Mouse (Mus musculus): ENCODE results near the gene Clcf1. TPM values are rescaled to one million over a fixed set of nuclear protein-coding genes. Genes with fewer than 3 reads are reported as not detected.

Clcf1 gene
- total and polyA plus RNA-seq, 2 experiments, result 0.28 to 3.8 TPM

DNA sequence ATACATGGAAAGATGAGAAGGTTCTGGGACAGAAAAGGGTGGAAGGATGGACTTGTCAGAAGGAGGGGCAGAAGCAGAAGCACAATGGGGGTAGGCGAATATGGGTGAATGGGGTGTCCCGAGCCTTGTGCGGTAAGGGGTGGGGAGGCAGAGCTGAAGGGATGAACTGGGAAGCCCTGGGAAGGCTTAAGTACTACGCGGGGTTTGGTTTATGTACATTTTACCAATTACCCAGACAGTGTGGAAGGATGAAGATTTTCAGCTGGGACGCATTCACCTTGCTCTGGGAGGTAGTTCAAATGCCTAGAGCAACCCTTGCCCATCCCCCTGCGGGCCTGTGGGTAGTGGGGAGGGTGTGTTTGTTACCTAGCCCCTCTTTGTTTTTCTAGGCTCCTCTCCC, 11.9 kb upstream of the Clcf1 start:
- Histone ChIP-seq H3K4me3 (ENCODE audit: insufficient read depth, low read depth, low read length) (peak overlapping the region; percentile 78; the same call in 1 of the 2 replicates), H3K79me2 (ENCODE audit: control insufficient read depth, insufficient read depth, low read length) (no peaks in the 10 kb centered on the region), H3K27me3 (ENCODE audit: control insufficient read depth, insufficient read depth, low read length) (no peaks in the 10 kb centered on the region), H3K27ac (replicated peaks; ENCODE audit: insufficient read depth, low read depth, low read length) (no peak overlapping the region), H3K36me3 (ENCODE audit: control insufficient read depth, insufficient read depth, low read length) (no peaks in the 10 kb centered on the region), H3K4me1 (ENCODE audit: control insufficient read depth, insufficient read depth, low read length) (peaks cover 10% of the 10 kb centered on the region), H3K9ac (ENCODE audit: low read depth, low read length) (peak overlapping the region; percentile 79; the same call in 1 of the 2 replicates)
- TF ChIP-seq CTCF (IDR thresholded peaks at IDR 0.05; ENCODE audit: low read depth, low read length), result no peak
- TF ChIP-seq POLR2A (IDR thresholded peaks at IDR 0.05; ENCODE audit: extremely low read depth, insufficient read depth, low read length), result no peak
- no peak for DNase-seq (ENCODE audit: extremely low read depth, low read depth, low spot score)
- WGBS, result 36% methylated on average over 7 of the region's 7 CpGs

GRCm38 (mm10) chr19:4203148-4203547, 10.9 kb upstream of the Clcf1 start:
- Histone ChIP-seq H3K79me2 (ENCODE audit: control insufficient read depth, insufficient read depth, low read length) (no peaks in the 10 kb centered on the region), H3K36me3 (ENCODE audit: control insufficient read depth, insufficient read depth, low read length) (no peaks in the 10 kb centered on the region), H3K27me3 (ENCODE audit: control insufficient read depth, insufficient read depth, low read length) (no peaks in the 10 kb centered on the region), H3K4me1 (ENCODE audit: control insufficient read depth, insufficient read depth, low read length) (peaks cover 10% of the 10 kb centered on the region), H3K9ac (ENCODE audit: low read depth, low read length) (no peak overlapping the region), H3K4me3 (ENCODE audit: insufficient read depth, low read depth, low read length) (no peak overlapping the region), H3K27ac (replicated peaks; ENCODE audit: insufficient read depth, low read depth, low read length) (no peak overlapping the region)
- WGBS, result 54% methylated on average over 3 of the region's 3 CpGs
- peak; percentile 30 for DNase-seq (ENCODE audit: extremely low read depth, low read depth, low spot score)
- TF ChIP-seq POLR2A (IDR thresholded peaks at IDR 0.05; ENCODE audit: extremely low read depth, insufficient read depth, low read length), result no peak
- TF ChIP-seq CTCF (IDR thresholded peaks at IDR 0.05; ENCODE audit: low read depth, low read length), result no peak

- Histone ChIP-seq H3K4me1 (ENCODE audit: control insufficient read depth, insufficient read depth, low read length) (peaks cover 10% of the 10 kb centered on the region), H3K36me3 (ENCODE audit: control insufficient read depth, insufficient read depth, low read length) (no peaks in the 10 kb centered on the region), H3K4me3 (ENCODE audit: insufficient read depth, low read depth, low read length) (no peak overlapping the region), H3K27ac (replicated peaks; ENCODE audit: insufficient read depth, low read depth, low read length) (0 out of 2 replicates have a peak overlapping the region, but pooled peaks have one; percentile 10), H3K27me3 (ENCODE audit: control insufficient read depth, insufficient read depth, low read length) (no peaks in the 10 kb centered on the region), H3K9ac (ENCODE audit: low read depth, low read length) (no peak overlapping the region), H3K79me2 (ENCODE audit: control insufficient read depth, insufficient read depth, low read length) (no peaks in the 10 kb centered on the region)
- TF ChIP-seq CTCF (IDR thresholded peaks at IDR 0.05; ENCODE audit: low read depth, low read length) (no peak), POLR2A (IDR thresholded peaks at IDR 0.05; ENCODE audit: extremely low read depth, insufficient read depth, low read length) (no peak)
- WGBS, result 69% methylated on average over 13 of the region's 13 CpGs
- no peak for DNase-seq (ENCODE audit: extremely low read depth, low read depth, low spot score)
These were observed 10.3 kb upstream of the Clcf1 start for GRCm38 (mm10) chr19:4203604-4204326.

GRCm38 (mm10) chr19:4204889-4205288, 9.1 kb upstream of the Clcf1 start:
- no peak for DNase-seq (ENCODE audit: extremely low read depth, low read depth, low spot score)
- Histone ChIP-seq H3K4me1 (ENCODE audit: control insufficient read depth, insufficient read depth, low read length) (peaks cover 10% of the 10 kb centered on the region), H3K27me3 (ENCODE audit: control insufficient read depth, insufficient read depth, low read length) (no peaks in the 10 kb centered on the region), H3K79me2 (ENCODE audit: control insufficient read depth, insufficient read depth, low read length) (no peaks in the 10 kb centered on the region), H3K36me3 (ENCODE audit: control insufficient read depth, insufficient read depth, low read length) (no peaks in the 10 kb centered on the region), H3K9ac (ENCODE audit: low read depth, low read length) (no peak overlapping the region), H3K27ac (replicated peaks; ENCODE audit: insufficient read depth, low read depth, low read length) (no peak overlapping the region), H3K4me3 (ENCODE audit: insufficient read depth, low read depth, low read length) (no peak overlapping the region)
- 75% methylated on average over 4 of the region's 4 CpGs for WGBS
- no peak for TF ChIP-seq POLR2A (IDR thresholded peaks at IDR 0.05; ENCODE audit: extremely low read depth, insufficient read depth, low read length)
- TF ChIP-seq CTCF (IDR thresholded peaks at IDR 0.05; ENCODE audit: low read depth, low read length), result no peak

DNA sequence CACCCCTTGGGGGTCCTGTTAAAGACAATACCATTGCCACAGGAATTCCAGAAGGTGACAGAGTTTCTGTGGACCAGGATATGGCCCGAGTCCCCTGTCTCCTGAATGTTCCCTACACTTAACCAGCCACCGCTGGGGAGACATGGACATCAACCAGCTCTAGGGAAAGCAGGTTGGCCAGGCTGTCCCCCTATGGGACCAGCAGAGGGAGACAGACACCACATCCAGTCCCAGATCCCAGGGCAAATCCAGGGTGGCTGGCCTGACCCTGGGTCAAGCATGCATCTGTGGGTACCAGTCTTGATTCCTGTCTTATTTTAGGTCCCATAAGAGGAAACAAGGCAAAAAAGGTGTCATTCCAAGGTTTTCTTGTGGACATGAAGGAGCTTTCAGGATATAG, 7.1 kb upstream of the Clcf1 start:
- Histone ChIP-seq H3K36me3 (ENCODE audit: control insufficient read depth, insufficient read depth, low read length) (no peaks in the 10 kb centered on the region), H3K27me3 (ENCODE audit: control insufficient read depth, insufficient read depth, low read length) (no peaks in the 10 kb centered on the region), H3K4me3 (ENCODE audit: insufficient read depth, low read depth, low read length) (no peak overlapping the region), H3K27ac (replicated peaks; ENCODE audit: insufficient read depth, low read depth, low read length) (no peak overlapping the region), H3K79me2 (ENCODE audit: control insufficient read depth, insufficient read depth, low read length) (no peaks in the 10 kb centered on the region), H3K9ac (ENCODE audit: low read depth, low read length) (no peak overlapping the region), H3K4me1 (ENCODE audit: control insufficient read depth, insufficient read depth, low read length) (0 out of 2 replicates have a peak, but pooled peaks cover 3% of the 10 kb centered on the region)
- 3% methylated on average over 2 of the region's 2 CpGs for WGBS
- DNase-seq (ENCODE audit: extremely low read depth, low read depth, low spot score), result peak; percentile 60
- TF ChIP-seq POLR2A (IDR thresholded peaks at IDR 0.05; ENCODE audit: extremely low read depth, insufficient read depth, low read length) (no peak), CTCF (IDR thresholded peaks at IDR 0.05; ENCODE audit: low read depth, low read length) (peak; percentile 100)

GRCm38 (mm10) chr19:4208563-4208962, 5.5 kb upstream of the Clcf1 start:
- Histone ChIP-seq H3K79me2 (ENCODE audit: control insufficient read depth, insufficient read depth, low read length) (no peaks in the 10 kb centered on the region), H3K9ac (ENCODE audit: low read depth, low read length) (no peak overlapping the region), H3K4me1 (ENCODE audit: control insufficient read depth, insufficient read depth, low read length) (peaks cover under 1% of the 10 kb centered on the region; the same call in 1 of the 2 replicates), H3K36me3 (ENCODE audit: control insufficient read depth, insufficient read depth, low read length) (no peaks in the 10 kb centered on the region), H3K4me3 (ENCODE audit: insufficient read depth, low read depth, low read length) (no peak overlapping the region), H3K27ac (replicated peaks; ENCODE audit: insufficient read depth, low read depth, low read length) (no peak overlapping the region), H3K27me3 (ENCODE audit: control insufficient read depth, insufficient read depth, low read length) (no peaks in the 10 kb centered on the region)
- no peak for DNase-seq (ENCODE audit: extremely low read depth, low read depth, low spot score)
- WGBS, result 88% methylated on average over 5 of the region's 5 CpGs
- TF ChIP-seq CTCF (IDR thresholded peaks at IDR 0.05; ENCODE audit: low read depth, low read length) (no peak), POLR2A (IDR thresholded peaks at IDR 0.05; ENCODE audit: extremely low read depth, insufficient read depth, low read length) (no peak)
